ENCODE assay signal across 8 mouse cellular contexts in genomic region chr7:143069751-143070400, GRCm38 (mm10). TPM values are rescaled to one million over a fixed set of nuclear protein-coding genes. Genes with fewer than 3 reads are reported as not detected.
DNase-seq lines count a peak whose midpoint lies in the region; ATAC-seq and TF ChIP-seq lines count a peak whose summit lies in the region.

No protein-coding gene starts in this region.

- 6% methylated on average over 30 of the region's 30 CpGs for WGBS in kidney, embryonic 16.5 days
- WGBS in bone marrow, adult 2 months, result 10% methylated on average over 30 of the region's 30 CpGs
- 11% methylated on average over 30 of the region's 30 CpGs for WGBS in forebrain, embryonic 12.5 days
- WGBS in midbrain, embryonic 15.5 days, result 10% methylated on average over 30 of the region's 30 CpGs

- intact Hi-C loops in gastrocnemius, postnatal 36 days (cut with DNase I), result loop anchor here (2.0 kb wide), 1 partner anchor 17 kb away; the partner anchor contains the start of gene Cd81

- H3K4me3 ChIP-seq in kidney, embryonic 16.5 days (ENCODE audit: low read length), result peak overlapping the region; percentile 92
- peak overlapping the region; percentile 86 for H3K4me3 ChIP-seq in bone marrow, adult 2 months (replicated peaks; ENCODE audit: control insufficient read depth, low read depth, low read length)
- H3K4me3 ChIP-seq in forebrain, embryonic 12.5 days (replicated peaks), result peak overlapping the region; percentile 86
- peak overlapping the region; percentile 75 for H3K4me3 ChIP-seq in midbrain, embryonic 15.5 days

- no peak for TF ChIP-seq POLR2A in bone marrow, adult 2 months (IDR thresholded peaks at IDR 0.05; ENCODE audit: borderline replicate concordance, control insufficient read depth, low read depth, low read length)

- ATAC-seq in kidney, embryonic 16.5 days (ENCODE audit: low FRiP score, low TSS enrichment), result peak; percentile 0; the same call in 1 of the 2 replicates
- ATAC-seq in forebrain, embryonic 12.5 days (ENCODE audit: low FRiP score), result no peak
- 0 out of 2 replicates have a peak, but pooled peaks have one; percentile 0 for ATAC-seq in midbrain, embryonic 15.5 days (replicated peaks)

- H3K36me3 ChIP-seq in kidney, embryonic 16.5 days (ENCODE audit: insufficient read depth, low read length), result peaks cover 34% of the 10 kb centered on the region
- peaks cover 30% of the 10 kb centered on the region for H3K36me3 ChIP-seq in forebrain, embryonic 12.5 days (replicated peaks)
- H3K36me3 ChIP-seq in midbrain, embryonic 15.5 days (replicated peaks), result peaks cover 13% of the 10 kb centered on the region; the same call in 1 of the 2 replicates

- H3K27me3 ChIP-seq in kidney, embryonic 16.5 days (ENCODE audit: insufficient read depth, low read length), result no peaks in the 10 kb centered on the region
- H3K27me3 ChIP-seq in forebrain, embryonic 12.5 days, result no peaks in the 10 kb centered on the region
- no peaks in the 10 kb centered on the region for H3K27me3 ChIP-seq in midbrain, embryonic 15.5 days (replicated peaks)

- peak overlapping the region; percentile 85 for H3K4me2 ChIP-seq in kidney, embryonic 16.5 days (replicated peaks; ENCODE audit: low read depth, low read length)
- peak overlapping the region; percentile 99 for H3K4me2 ChIP-seq in forebrain, embryonic 12.5 days
- H3K4me2 ChIP-seq in midbrain, embryonic 15.5 days, result peak overlapping the region; percentile 97

- H3K27ac ChIP-seq in kidney, embryonic 16.5 days (ENCODE audit: low read length), result peak overlapping the region; percentile 89
- H3K27ac ChIP-seq in bone marrow, adult 2 months (ENCODE audit: control insufficient read depth, insufficient read depth, low read depth, low read length, poor library complexity), result peak overlapping the region; percentile 73
- H3K27ac ChIP-seq in forebrain, embryonic 12.5 days, result peak overlapping the region; percentile 94
- peak overlapping the region; percentile 83 for H3K27ac ChIP-seq in midbrain, embryonic 15.5 days

- DNase-seq in kidney, adult 11 months, result no peak
- DNase-seq in kidney, postnatal 14 days, result peak; percentile 14
- no peak for DNase-seq in layer of hippocampus, postnatal 25 days (ENCODE audit: extremely low spot score in 1 of 2, low spot score in 1 of 2)
- DNase-seq in gastrocnemius, postnatal 36 days, result no peak

- peaks cover 21% of the 10 kb centered on the region for H3K4me1 ChIP-seq in kidney, embryonic 16.5 days (ENCODE audit: insufficient read depth, low read length)
- H3K4me1 ChIP-seq in bone marrow, adult 2 months (ENCODE audit: control insufficient read depth, insufficient read depth, low read length), result peaks cover 7% of the 10 kb centered on the region; the same call in 1 of the 2 replicates
- peaks cover 27% of the 10 kb centered on the region for H3K4me1 ChIP-seq in forebrain, embryonic 12.5 days
- H3K4me1 ChIP-seq in midbrain, embryonic 15.5 days, result peaks cover 27% of the 10 kb centered on the region

- no peak for TF ChIP-seq CTCF in bone marrow, adult 2 months (IDR thresholded peaks at IDR 0.05; ENCODE audit: control insufficient read depth, insufficient read depth, low read length)

- H3K9me3 ChIP-seq in kidney, embryonic 16.5 days (ENCODE audit: low read length), result no peaks in the 10 kb centered on the region
- H3K9me3 ChIP-seq in forebrain, embryonic 12.5 days, result no peaks in the 10 kb centered on the region
- no peaks in the 10 kb centered on the region for H3K9me3 ChIP-seq in midbrain, embryonic 15.5 days

- H3K9ac ChIP-seq in kidney, embryonic 16.5 days (replicated peaks; ENCODE audit: low read length), result peak overlapping the region; percentile 92
- H3K9ac ChIP-seq in forebrain, embryonic 12.5 days, result peak overlapping the region; percentile 92
- peak overlapping the region; percentile 81 for H3K9ac ChIP-seq in midbrain, embryonic 15.5 days

RNA-seq across cellular contexts. Expression of gene Tssc4, which starts 0.8 kb away (rescaled TPM):
- 104 and 120 TPM in 2 replicates for polyA plus RNA-seq in kidney, embryonic 16.5 days (2015; fragmentation: Nextera tagmentation; extraction: Ambion mirVana)
- 35.9 and 48.2 TPM in 2 replicates for polyA plus RNA-seq in bone marrow, adult 2 months (2011; ENCODE audit: insufficient read depth, insufficient read length, low replicate concordance, missing spikeins)
- polyA plus RNA-seq in forebrain, embryonic 12.5 days (2016; fragmentation: Nextera tagmentation; extraction: Ambion mirVana), result 106 and 108 TPM in 2 replicates
- polyA plus RNA-seq in midbrain, embryonic 15.5 days (2015; fragmentation: Nextera tagmentation; extraction: Ambion mirVana), result 103 and 114 TPM in 2 replicates
- total RNA-seq in layer of hippocampus, postnatal 25 days (2021), result 10 to 100 TPM; 47.0 to 50.4 TPM
- 1 to 10 TPM; 7.8 to 8.4 TPM for total RNA-seq in gastrocnemius, postnatal 36 days (2021)

RNA-seq across cellular contexts. Expression of gene Cd81, which starts 17.3 kb away (rescaled TPM):
- 643 and 698 TPM in 2 replicates for polyA plus RNA-seq in kidney, embryonic 16.5 days (2015; fragmentation: Nextera tagmentation; extraction: Ambion mirVana)
- polyA plus RNA-seq in bone marrow, adult 2 months (2011; ENCODE audit: insufficient read depth, insufficient read length, low replicate concordance, missing spikeins), result 51.9 and 92.5 TPM in 2 replicates
- 199 and 205 TPM in 2 replicates for polyA plus RNA-seq in forebrain, embryonic 12.5 days (2016; fragmentation: Nextera tagmentation; extraction: Ambion mirVana)
- 374 and 398 TPM in 2 replicates for polyA plus RNA-seq in midbrain, embryonic 15.5 days (2015; fragmentation: Nextera tagmentation; extraction: Ambion mirVana)
- 100 to 1,000 TPM; 489 to 524 TPM for total RNA-seq in layer of hippocampus, postnatal 25 days (2021)
- total RNA-seq in gastrocnemius, postnatal 36 days (2021), result 100 to 1,000 TPM; 106 to 118 TPM

RNA-seq across cellular contexts. Expression of gene Trpm5, which starts 24.6 kb away (rescaled TPM):
- 6.0 and 6.9 TPM in 2 replicates for polyA plus RNA-seq in kidney, embryonic 16.5 days (2015; fragmentation: Nextera tagmentation; extraction: Ambion mirVana)
- not detected in 2 replicates for polyA plus RNA-seq in bone marrow, adult 2 months (2011; ENCODE audit: insufficient read depth, insufficient read length, low replicate concordance, missing spikeins)
- polyA plus RNA-seq in forebrain, embryonic 12.5 days (2016; fragmentation: Nextera tagmentation; extraction: Ambion mirVana), result 1.1 and 1.3 TPM in 2 replicates
- 1.3 and 1.6 TPM in 2 replicates for polyA plus RNA-seq in midbrain, embryonic 15.5 days (2015; fragmentation: Nextera tagmentation; extraction: Ambion mirVana)
- total RNA-seq in layer of hippocampus, postnatal 25 days (2021), result not detected
- total RNA-seq in gastrocnemius, postnatal 36 days (2021), result not detected

RNA-seq across cellular contexts. Expression of gene Kcnq1, which starts 36.3 kb away (rescaled TPM):
- polyA plus RNA-seq in kidney, embryonic 16.5 days (2015; fragmentation: Nextera tagmentation; extraction: Ambion mirVana), result 9.2 and 9.8 TPM in 2 replicates
- polyA plus RNA-seq in bone marrow, adult 2 months (2011; ENCODE audit: insufficient read depth, insufficient read length, low replicate concordance, missing spikeins), result 1.3 TPM in 1 of 2 replicates, not detected in the other
- 0.87 and 0.94 TPM in 2 replicates for polyA plus RNA-seq in forebrain, embryonic 12.5 days (2016; fragmentation: Nextera tagmentation; extraction: Ambion mirVana)
- 1.3 and 1.8 TPM in 2 replicates for polyA plus RNA-seq in midbrain, embryonic 15.5 days (2015; fragmentation: Nextera tagmentation; extraction: Ambion mirVana)
- 1 to 10 TPM in 1 of 2 experiments, under 1 TPM in 1; 0.89 to 1.3 TPM for total RNA-seq in layer of hippocampus, postnatal 25 days (2021)
- total RNA-seq in gastrocnemius, postnatal 36 days (2021), result under 1 TPM; 0.31 to 0.69 TPM
